Mouse (Mus musculus): ENCODE measurements around the gene Nktr. TPM values are rescaled to one million over a fixed set of nuclear protein-coding genes. Genes with fewer than 3 reads are reported as not detected.
A peak's percentile ranks its signal among the peaks of the same experiment; 100 is the strongest.

Gene Nktr
- polyA plus RNA-seq, 1 experiment from 2014 or later, result 56.5 TPM

DNA sequence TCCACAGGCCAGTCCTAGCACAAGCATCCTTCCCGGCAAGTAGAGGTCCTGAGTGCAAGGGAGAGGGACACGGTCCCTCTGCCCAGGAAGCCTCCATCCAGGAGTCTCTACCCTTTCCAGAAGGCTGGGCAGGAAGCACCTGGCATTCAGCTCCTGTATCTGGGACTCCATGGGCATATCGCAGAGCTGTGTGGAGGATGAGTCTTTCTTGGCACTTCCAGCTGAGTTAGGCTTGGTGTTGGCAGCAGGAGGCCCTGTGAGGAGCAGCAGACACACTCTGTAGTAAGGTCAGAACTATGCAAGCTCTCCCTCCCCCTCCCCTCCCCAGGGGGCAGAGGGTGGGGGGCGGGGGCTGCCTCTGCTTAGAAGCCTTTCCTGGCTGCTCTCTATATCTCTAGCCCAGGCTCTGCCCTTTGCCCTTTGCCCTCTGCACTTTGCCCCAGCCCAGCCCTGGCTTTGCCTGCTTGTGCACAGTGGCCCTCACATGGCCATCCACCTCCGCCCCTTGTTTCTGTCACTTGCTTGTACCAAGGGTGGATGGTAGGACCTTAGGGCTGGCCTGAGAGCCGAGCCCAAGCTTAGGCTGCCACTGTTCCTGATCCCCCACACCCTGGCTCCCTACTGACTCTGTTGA is 80.0 kb downstream of the Nktr start:
- 49% methylated on average over 6 of the region's 6 CpGs for WGBS
- peaks cover 36% of the 10 kb centered on the region for H3K4me1 ChIP-seq (replicated peaks)
- 0 out of 2 replicates have a peak overlapping the region, but pooled peaks have one; percentile 31 for H3K9ac ChIP-seq
- H3K4me3 ChIP-seq, result no peak overlapping the region
- no peak for ATAC-seq (ENCODE audit: low read depth)
- 0 out of 2 replicates have a peak, but pooled peaks cover 8% of the 10 kb centered on the region for H3K27me3 ChIP-seq
- no peaks in the 10 kb centered on the region for H3K36me3 ChIP-seq
- H3K9me3 ChIP-seq, result no peaks in the 10 kb centered on the region
- H3K27ac ChIP-seq (replicated peaks), result no peak overlapping the region
- no peak overlapping the region for H3K4me2 ChIP-seq

DNA sequence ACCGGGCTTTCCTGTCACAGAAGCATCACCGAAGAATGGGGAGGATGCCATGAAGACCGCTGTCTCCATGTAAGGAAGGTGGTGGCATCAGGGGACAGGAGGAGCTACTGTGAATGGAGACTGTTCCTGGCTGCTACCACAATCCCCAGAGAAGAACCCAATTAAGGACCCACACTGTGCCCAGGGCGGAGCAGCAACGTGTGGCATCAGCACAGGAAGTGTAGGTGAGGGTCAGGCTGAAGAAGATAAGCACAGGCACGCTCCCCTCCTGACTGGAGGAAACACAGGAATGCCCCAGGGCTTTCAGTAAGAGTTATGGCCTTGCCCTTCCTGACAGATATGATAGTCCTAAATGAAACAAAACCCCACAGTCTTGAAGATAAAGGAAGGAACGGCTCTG is 83.8 kb downstream of the Nktr start:
- Histone ChIP-seq H3K36me3 (no peaks in the 10 kb centered on the region), H3K27me3 (0 out of 2 replicates have a peak, but pooled peaks cover 2% of the 10 kb centered on the region), H3K4me1 (replicated peaks) (peaks cover 35% of the 10 kb centered on the region), H3K4me3 (no peak overlapping the region), H3K4me2 (no peak overlapping the region), H3K9ac (no peak overlapping the region), H3K9me3 (no peaks in the 10 kb centered on the region), H3K27ac (replicated peaks) (no peak overlapping the region)
- 65% methylated on average over 7 of the region's 7 CpGs for whole genome bisulfite sequencing
- ATAC-seq (ENCODE audit: low read depth), result no peak

Other genes starting within 250 kb of the Nktr start
- gene Cck, start 223.5 kb upstream of the Nktr start, polyA plus RNA-seq (2015; fragmentation: Nextera tagmentation; extraction: Ambion mirVana), result 7.9 and 11.2 TPM in 2 replicates
- not detected in 2 replicates for gene Lyzl4, start 77.1 kb upstream of the Nktr start, polyA plus RNA-seq (2015; fragmentation: Nextera tagmentation; extraction: Ambion mirVana)
- 0.25 and 1.0 TPM in 2 replicates for gene Vipr1, start 76.5 kb upstream of the Nktr start, polyA plus RNA-seq (2015; fragmentation: Nextera tagmentation; extraction: Ambion mirVana)
- gene Sec22c, start 13.7 kb upstream of the Nktr start, polyA plus RNA-seq (2015; fragmentation: Nextera tagmentation; extraction: Ambion mirVana), result 22.7 and 25.2 TPM in 2 replicates
- gene Ss18l2, start 8.8 kb upstream of the Nktr start, polyA plus RNA-seq (2015; fragmentation: Nextera tagmentation; extraction: Ambion mirVana), result 162 and 189 TPM in 2 replicates
- gene Zfp651, start 40.2 kb downstream of the Nktr start, polyA plus RNA-seq (2015; fragmentation: Nextera tagmentation; extraction: Ambion mirVana), result 18.2 and 19.2 TPM in 2 replicates
- gene Klhl40, start 58.4 kb downstream of the Nktr start, polyA plus RNA-seq (2015; fragmentation: Nextera tagmentation; extraction: Ambion mirVana), result 0.95 and 2.0 TPM in 2 replicates
- 0.10 and 0.37 TPM in 2 replicates for gene Hhatl, start 73.3 kb downstream of the Nktr start, polyA plus RNA-seq (2015; fragmentation: Nextera tagmentation; extraction: Ambion mirVana)
- gene Ccdc13, start 120.3 kb downstream of the Nktr start, polyA plus RNA-seq (2015; fragmentation: Nextera tagmentation; extraction: Ambion mirVana), result 2.8 and 3.0 TPM in 2 replicates
- 129 and 150 TPM in 2 replicates for gene Higd1a, start 139.2 kb downstream of the Nktr start, polyA plus RNA-seq (2015; fragmentation: Nextera tagmentation; extraction: Ambion mirVana)
- gene Ackr2, start 179.2 kb downstream of the Nktr start, polyA plus RNA-seq (2015; fragmentation: Nextera tagmentation; extraction: Ambion mirVana), result 1.2 and 1.4 TPM in 2 replicates
- not detected in 2 replicates for gene Cyp8b1, start 197.1 kb downstream of the Nktr start, polyA plus RNA-seq (2015; fragmentation: Nextera tagmentation; extraction: Ambion mirVana)
- 2.8 and 3.5 TPM in 2 replicates for gene Fam198a, start 231.8 kb downstream of the Nktr start, polyA plus RNA-seq (2015; fragmentation: Nextera tagmentation; extraction: Ambion mirVana)

All from neural tube, embryonic 13.5 days (tissue).